Mouse (Mus musculus) embryonic facial prominence, embryonic 14.5 days (tissue): ENCODE measurements at regions not wholly inside any gene's neighbourhood (a gene's known extent, or its start where the extent isn't known, plus 50 kb on each side); places are given as distances from the start of the nearest gene placed in this dataset.

Experiments
- ATAC-seq: fragments of 200-750 bp; cut with Nextera tagmentation; 2 replicates; pipeline ENCODE4 v1.8.0; 2017; ENCODE audit warnings: low read depth, moderate number of reproducible peaks, moderate TSS enrichment
- DNase-seq: peaks from one replicate; pipeline ENCODE4 v3.0.0-alpha.2; 2015; ENCODE audit warnings: low spot score
- H3K27ac ChIP-seq: fragments of 300-500 bp; sonication (generic); replicated peaks from 2 replicates; pipeline ENCODE4 v1.5.1; 2014; ENCODE audit warnings: low read depth, mild to moderate bottlenecking, low read length, moderate library complexity
- H3K27me3 ChIP-seq: fragments of 300-500 bp; sonication (generic); replicated peaks from 2 replicates; pipeline ENCODE4 v1.6.1; 2014; ENCODE audit warnings: low read length; ENCODE audit not compliant: control insufficient read depth, insufficient read depth
- H3K36me3 ChIP-seq: fragments of 300-500 bp; sonication (generic); 2 replicates; pipeline ENCODE4 v1.6.1; 2014; ENCODE audit warnings: low read length, mixed read lengths; ENCODE audit not compliant: control insufficient read depth, insufficient read depth
- H3K4me1 ChIP-seq: fragments of 300-500 bp; sonication (generic); 2 replicates; pipeline ENCODE4 v1.6.1; 2014; ENCODE audit warnings: antibody characterized with exemption, low read length; ENCODE audit not compliant: control insufficient read depth, insufficient read depth
- H3K4me2 ChIP-seq: fragments of 300-500 bp; sonication (generic); 2 replicates; pipeline ENCODE4 v1.6.1; 2014; ENCODE audit warnings: low read depth, mild to moderate bottlenecking, low read length, moderate library complexity, mixed read lengths
- H3K4me3 ChIP-seq: fragments of 300-500 bp; sonication (generic); 2 replicates; pipeline ENCODE4 v1.5.1; 2014; ENCODE audit warnings: low read depth, mild to moderate bottlenecking, low read length
- H3K9ac ChIP-seq: fragments of 300-500 bp; sonication (generic); 2 replicates; pipeline ENCODE4 v1.6.1; 2014; ENCODE audit warnings: low read depth, mild to moderate bottlenecking, low read length, moderate library complexity, mixed read lengths
- H3K9me3 ChIP-seq: fragments of 300-500 bp; sonication (generic); 2 replicates; pipeline ENCODE4 v1.6.1; 2016; ENCODE audit warnings: low read length; ENCODE audit not compliant: control insufficient read depth
- WGBS: fragments of 180-500 bp; shearing (Covaris S2); extraction: QIAGEN DNeasy Blood & Tissue Kit; methylation state at CpG from one replicate; pipeline ENCODE4 v1.1.7; 2014; 5-methylcytosine and 5-hydroxymethylcytosine counted together

- Histone ChIP-seq H3K4me2 (no peak overlapping the region), H3K27ac (no peak overlapping the region), H3K9ac (no peak overlapping the region), H3K27me3 (no peaks in the 10 kb centered on the region), H3K4me3 (no peak overlapping the region), H3K9me3 (no peaks in the 10 kb centered on the region), H3K4me1 (no peaks in the 10 kb centered on the region), H3K36me3 (no peaks in the 10 kb centered on the region)
- ATAC-seq (no peak), DNase-seq (peak; percentile 71)
- WGBS: 57% methylated on average over 3 of the region's 3 CpGs
Observed at GRCm38 (mm10) chr8:93701391-93701790, 108.4 kb upstream of the Gnao1 start.

- Histone ChIP-seq H3K27ac (no peak overlapping the region), H3K9ac (no peak overlapping the region), H3K4me1 (no peaks in the 10 kb centered on the region), H3K36me3 (no peaks in the 10 kb centered on the region), H3K9me3 (no peaks in the 10 kb centered on the region), H3K4me3 (no peak overlapping the region), H3K27me3 (no peaks in the 10 kb centered on the region), H3K4me2 (no peak overlapping the region)
- ATAC-seq: no peak
- no peak for DNase-seq
- WGBS: 96% methylated on average over 3 of the region's 3 CpGs
Observed at GRCm38 (mm10) chr8:93712066-93712706, 97.6 kb upstream of the Gnao1 start.

- no peaks in the 10 kb centered on the region for H3K4me1 ChIP-seq
- no peak overlapping the region for H3K4me2 ChIP-seq
- no peak for DNase-seq
- no peak for ATAC-seq
- WGBS: 86% methylated on average over 2 of the region's 2 CpGs
- no peak overlapping the region for H3K27ac ChIP-seq
- H3K36me3 ChIP-seq: no peaks in the 10 kb centered on the region
- no peaks in the 10 kb centered on the region for H3K9me3 ChIP-seq
- no peak overlapping the region for H3K9ac ChIP-seq
- H3K27me3 ChIP-seq: no peaks in the 10 kb centered on the region
- H3K4me3 ChIP-seq: no peak overlapping the region
Observed at GRCm38 (mm10) chr8:93713221-93713620, 96.5 kb upstream of the Gnao1 start.

GRCm38 (mm10) chr8:93724896-93725489 is 84.8 kb upstream of the Gnao1 start:
- H3K36me3 ChIP-seq: no peaks in the 10 kb centered on the region
- no peak overlapping the region for H3K4me3 ChIP-seq
- H3K27me3 ChIP-seq: no peaks in the 10 kb centered on the region
- no peaks in the 10 kb centered on the region for H3K9me3 ChIP-seq
- H3K4me2 ChIP-seq: no peak overlapping the region
- ATAC-seq (no peak), DNase-seq (no peak)
- 83% methylated on average over 15 of the region's 15 CpGs for WGBS
- no peaks in the 10 kb centered on the region for H3K4me1 ChIP-seq
- H3K9ac ChIP-seq: no peak overlapping the region
- H3K27ac ChIP-seq: no peak overlapping the region

GRCm38 (mm10) chr8:93729124-93729930 is 80.4 kb upstream of the Gnao1 start:
- no peaks in the 10 kb centered on the region for H3K9me3 ChIP-seq
- H3K9ac ChIP-seq: no peak overlapping the region
- H3K4me3 ChIP-seq: no peak overlapping the region
- no peak overlapping the region for H3K27ac ChIP-seq
- H3K36me3 ChIP-seq: no peaks in the 10 kb centered on the region
- no peaks in the 10 kb centered on the region; the same call in 1 of the 2 replicates for H3K4me1 ChIP-seq
- DNase-seq (no peak), ATAC-seq (no peak)
- H3K4me2 ChIP-seq: no peak overlapping the region
- 70% methylated on average over 15 of the region's 15 CpGs for WGBS
- no peaks in the 10 kb centered on the region for H3K27me3 ChIP-seq

- no peaks in the 10 kb centered on the region; the same call in 1 of the 2 replicates for H3K4me1 ChIP-seq
- no peak for ATAC-seq
- H3K27ac ChIP-seq: no peak overlapping the region
- H3K9ac ChIP-seq: no peak overlapping the region
- H3K4me3 ChIP-seq: no peak overlapping the region
- H3K4me2 ChIP-seq: no peak overlapping the region
- H3K27me3 ChIP-seq: no peaks in the 10 kb centered on the region
- DNase-seq: peak; percentile 23
- H3K9me3 ChIP-seq: no peaks in the 10 kb centered on the region
- 69% methylated on average over 14 of the region's 14 CpGs for WGBS
- H3K36me3 ChIP-seq: no peaks in the 10 kb centered on the region
Observed at GRCm38 (mm10) chr8:93730738-93731700, 78.7 kb upstream of the Gnao1 start.

- 70% methylated on average over 4 of the region's 4 CpGs for WGBS
- Histone ChIP-seq H3K27me3 (no peaks in the 10 kb centered on the region), H3K9me3 (no peaks in the 10 kb centered on the region), H3K4me2 (no peak overlapping the region), H3K4me3 (no peak overlapping the region), H3K27ac (no peak overlapping the region), H3K9ac (no peak overlapping the region), H3K4me1 (no peaks in the 10 kb centered on the region; the same call in 1 of the 2 replicates), H3K36me3 (no peaks in the 10 kb centered on the region)
- ATAC-seq: 0 out of 2 replicates have a peak, but pooled peaks have one; percentile 22
- peak; percentile 41 for DNase-seq
Observed at GRCm38 (mm10) chr8:93734818-93735217, 74.9 kb upstream of the Gnao1 start.

- Histone ChIP-seq H3K4me3 (no peak overlapping the region), H3K27ac (no peak overlapping the region), H3K4me2 (no peak overlapping the region), H3K36me3 (no peaks in the 10 kb centered on the region), H3K9ac (no peak overlapping the region), H3K4me1 (no peaks in the 10 kb centered on the region), H3K27me3 (no peaks in the 10 kb centered on the region), H3K9me3 (no peaks in the 10 kb centered on the region)
- DNase-seq (no peak), ATAC-seq (no peak)
- WGBS: 76% methylated on average over 3 of the region's 3 CpGs
Observed at GRCm38 (mm10) chr8:93740281-93740680, 69.5 kb upstream of the Gnao1 start.
